Mouse (Mus musculus): ENCODE measurements around the gene Spg20.
A peak's percentile ranks its signal among the peaks of the same experiment; 100 is the strongest.

The Spg20 gene

GRCm38 (mm10) chr3:55147156-55147555, 35.2 kb downstream of the Spg20 start:
- DNase-seq (ENCODE audit: low read depth, low spot score), result no peak

- no peak for DNase-seq (ENCODE audit: low read depth, low spot score)
Measured at GRCm38 (mm10) chr3:55148091-55148490, 36.2 kb downstream of the Spg20 start.

GRCm38 (mm10) chr3:55151656-55152433, 39.9 kb downstream of the Spg20 start:
- peak; percentile 50 for DNase-seq (ENCODE audit: low read depth, low spot score)

- peak; percentile 41 for DNase-seq (ENCODE audit: low read depth, low spot score)
Measured at GRCm38 (mm10) chr3:55152673-55153334, 40.9 kb downstream of the Spg20 start.

GRCm38 (mm10) chr3:55154163-55154562, 42.3 kb downstream of the Spg20 start:
- DNase-seq (ENCODE audit: low read depth, low spot score), result peak; percentile 73

- no peak for DNase-seq (ENCODE audit: low read depth, low spot score)
Measured at GRCm38 (mm10) chr3:55157413-55157812, 45.5 kb downstream of the Spg20 start.

GRCm38 (mm10) chr3:55161144-55161543, 49.2 kb downstream of the Spg20 start:
- DNase-seq (ENCODE audit: low read depth, low spot score), result no peak

GRCm38 (mm10) chr3:55163510-55163909, 51.6 kb downstream of the Spg20 start:
- no peak for DNase-seq (ENCODE audit: low read depth, low spot score)

- no peak for DNase-seq (ENCODE audit: low read depth, low spot score)
Measured at GRCm38 (mm10) chr3:55172478-55172877, 60.6 kb downstream of the Spg20 start.

GRCm38 (mm10) chr3:55177271-55177670, 65.4 kb downstream of the Spg20 start:
- no peak for DNase-seq (ENCODE audit: low read depth, low spot score)

GRCm38 (mm10) chr3:55181766-55182165, 69.9 kb downstream of the Spg20 start, which contains the start of gene Sohlh2:
Gene Sohlh2 (plus strand): TSS chr3:55182028.
- no peak for DNase-seq (ENCODE audit: low read depth, low spot score)

Data from telencephalon, adult 2 months (tissue).